Mouse (Mus musculus) erythroid progenitor cell, adult 5-6 weeks (primary cell): ENCODE results near the gene Rad51. TPM values are rescaled to one million over a fixed set of nuclear protein-coding genes. Genes with fewer than 3 reads are reported as not detected.
A peak's percentile ranks its signal among the peaks of the same experiment; 100 is the strongest.

Experiments used
- ATAC-seq: replicated peaks from 2 replicates; pipeline ENCODE4 v1.8.0; 2016; ENCODE audit warnings: moderate number of reproducible peaks, mild to moderate bottlenecking, moderate TSS enrichment, inconsistent platforms; ENCODE audit not compliant: poor library complexity, low FRiP score, severe bottlenecking
- total RNA-seq, 2 experiments: library from RNA; stranded (forward) in 1 of 2; stranded (reverse) in 1 of 2; fragments of 150-400 nt in 1 of 2; fragments of 186-747, 209-891 nt in 1 of 2; gene quantifications; 2 replicates each; pipeline versions ENCODE4 v1.2.3 to v1.2.4; 2015 to 2017; ENCODE audit warnings: low replicate concordance in 2 of 2

Rad51 gene
- total RNA-seq, 2 experiments from 2014 or later: 23.8 to 66.7 TPM

DNA sequence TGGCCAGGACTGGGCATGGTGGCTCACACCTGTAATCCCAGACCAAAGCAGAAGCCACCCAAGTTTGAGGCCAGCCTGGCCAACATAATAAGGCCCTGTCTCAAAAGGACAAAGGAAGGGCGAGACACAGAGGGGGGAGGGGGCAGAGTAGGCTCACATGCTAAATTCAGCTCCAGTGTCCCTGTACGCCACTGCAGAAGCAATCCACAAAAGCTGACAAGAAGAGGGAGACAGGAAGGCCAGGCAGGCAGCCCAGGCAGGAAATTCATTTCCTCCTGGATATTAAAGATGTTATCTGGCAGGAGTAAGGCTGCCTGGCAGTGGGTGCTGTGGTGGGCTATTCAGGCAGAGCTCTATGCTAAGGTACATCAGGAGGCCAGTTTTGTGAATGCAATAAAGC lies 48.7 kb downstream of the Rad51 start:
- ATAC-seq: no peak

DNA sequence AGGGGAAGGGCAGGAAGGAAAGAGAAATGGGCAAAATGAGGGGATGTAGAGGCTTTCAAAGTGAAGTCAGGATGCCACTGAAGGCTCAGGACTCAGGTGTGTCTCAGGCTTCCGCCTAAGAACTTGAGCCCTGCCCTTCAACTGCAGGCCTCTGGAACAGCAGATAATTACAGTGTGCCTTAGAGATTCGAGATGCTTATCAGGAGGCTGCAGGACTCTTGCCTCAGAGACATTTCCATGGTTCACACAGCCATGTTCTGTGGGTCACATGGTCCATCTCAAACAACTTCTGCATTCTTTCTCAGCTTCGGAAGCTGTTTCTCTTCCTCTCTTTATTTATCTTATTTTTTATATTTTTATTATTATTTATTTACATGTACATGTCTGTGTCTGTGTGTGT lies 50.5 kb downstream of the Rad51 start:
- ATAC-seq: no peak

DNA sequence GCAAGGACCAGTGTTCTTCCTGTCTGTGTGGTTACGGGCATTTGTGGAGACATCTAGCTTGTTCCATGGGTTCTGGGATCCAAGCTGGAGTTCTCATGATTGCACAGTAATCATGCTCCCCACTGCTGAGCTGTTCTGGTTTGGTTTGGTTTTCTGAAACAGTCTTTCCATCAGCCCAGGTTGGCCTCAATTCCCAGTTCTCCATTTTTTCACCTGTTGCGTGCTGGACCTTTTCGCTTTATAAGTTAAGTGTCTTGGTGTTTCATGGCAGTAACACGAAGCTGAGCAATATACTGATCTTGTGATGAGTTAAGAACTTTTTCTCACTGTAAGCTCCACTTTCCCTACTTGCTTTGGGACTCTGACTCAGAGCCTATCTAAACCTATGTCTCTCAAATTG lies 51.4 kb downstream of the Rad51 start:
- no peak for ATAC-seq

DNA sequence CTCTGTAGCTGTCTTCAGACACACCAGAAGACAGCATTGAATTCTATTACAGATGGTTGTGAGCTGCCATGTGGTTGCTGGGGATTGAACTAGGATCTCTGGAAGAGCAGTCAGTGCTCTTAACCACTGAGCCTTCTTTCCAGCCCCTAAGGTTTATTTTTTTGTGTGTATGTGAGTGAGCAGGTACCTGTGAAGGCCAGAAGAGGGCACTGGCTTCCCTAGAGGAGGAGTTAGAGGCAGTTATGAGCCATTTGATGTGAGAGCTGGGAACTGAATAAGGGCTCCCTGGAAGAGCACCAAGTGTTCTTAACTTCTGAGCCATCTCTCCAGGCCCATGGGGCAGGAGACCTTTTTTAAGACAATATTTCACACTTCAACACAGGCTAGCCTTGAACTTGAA lies 52.8 kb downstream of the Rad51 start:
- ATAC-seq: no peak

DNA sequence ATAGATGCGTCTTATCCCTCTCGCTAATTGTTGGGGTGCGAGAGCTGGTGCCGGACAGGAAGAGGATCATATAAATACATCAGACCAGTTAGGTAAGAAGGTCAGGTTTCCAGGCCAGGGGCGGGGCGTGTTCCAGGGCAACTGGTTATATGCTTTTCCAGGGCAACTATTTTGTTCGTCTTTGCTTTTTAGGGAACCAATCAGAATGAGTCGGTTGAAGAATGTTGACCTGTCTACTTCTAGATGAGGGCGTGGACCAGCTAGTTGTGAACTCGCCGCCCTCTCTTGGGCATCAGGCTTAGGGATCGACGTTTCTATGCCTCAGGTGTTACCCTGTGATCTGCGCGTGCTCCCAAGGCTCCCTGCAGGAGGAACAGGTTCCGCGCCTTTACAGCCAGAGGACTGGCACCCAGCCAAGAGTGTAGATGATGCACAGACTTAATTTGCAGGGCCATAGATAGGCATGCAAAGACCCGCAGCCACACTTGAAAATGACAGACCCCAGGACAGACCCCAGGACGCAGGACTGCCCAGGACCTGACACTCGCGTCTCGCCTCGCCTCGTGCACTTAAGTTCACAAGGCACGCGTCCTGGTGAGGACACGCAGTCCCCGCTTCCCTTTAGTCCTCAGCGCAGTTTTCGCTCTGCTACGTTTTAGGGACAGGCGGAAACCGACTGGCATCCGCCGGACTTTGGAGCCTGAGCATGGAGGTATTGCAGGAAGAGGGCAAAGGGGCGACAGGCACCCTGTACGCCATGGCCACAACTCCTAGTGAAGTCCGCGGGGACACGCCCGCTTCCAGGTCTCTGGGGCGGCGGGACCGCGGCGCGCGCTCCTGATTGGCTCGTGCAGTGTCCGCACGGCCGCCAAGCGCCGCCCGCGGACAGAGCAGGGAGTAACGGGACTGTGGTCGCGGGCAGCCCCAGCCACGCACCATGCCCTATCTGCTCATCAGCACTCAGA lies 54.6 kb downstream of the Rad51 start, which contains the start of gene Gchfr:
Gchfr (plus strand) TSS at position 873 of the 965 bp plus-strand sequence.
- peak; percentile 91 for ATAC-seq

DNA sequence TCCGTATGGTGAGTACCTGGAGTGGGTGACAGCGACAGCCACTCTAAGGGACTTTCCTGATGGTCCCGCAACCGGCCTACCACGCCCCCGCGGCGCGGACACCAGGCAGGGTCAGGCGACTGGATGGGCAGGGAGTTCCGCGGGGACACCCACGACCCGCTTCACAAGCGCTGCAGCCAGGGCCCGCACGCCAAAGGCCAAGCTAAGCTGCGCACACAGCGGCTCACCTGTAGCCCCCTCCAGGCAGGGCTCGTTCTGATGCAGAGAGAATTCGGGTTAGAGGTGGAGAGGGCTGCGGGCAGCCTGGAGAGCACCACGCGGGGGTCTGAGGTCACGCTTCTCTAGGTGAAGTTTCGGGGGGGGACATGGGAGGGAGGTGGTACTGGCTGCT lies 55.3 kb downstream of the Rad51 start:
- ATAC-seq: peak; percentile 25

DNA sequence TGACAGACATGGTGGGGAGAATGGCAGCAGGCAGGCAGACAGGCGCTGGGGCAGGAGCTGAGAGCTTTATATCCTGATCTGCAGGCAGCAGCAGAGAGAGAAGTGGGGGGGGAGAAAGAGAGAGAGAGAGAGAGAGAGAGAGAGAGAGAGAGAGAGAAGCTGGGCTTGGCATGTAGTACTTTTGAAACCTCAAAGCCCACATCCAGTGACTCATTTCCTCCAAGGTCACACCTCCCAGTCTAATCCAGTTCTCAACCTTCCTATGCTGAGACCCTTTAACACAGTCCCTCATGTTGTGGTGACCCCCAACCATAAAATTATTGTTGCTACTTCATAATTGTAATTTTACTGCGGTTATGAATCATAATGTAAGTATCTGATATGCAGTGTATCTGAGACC lies 57.7 kb downstream of the Rad51 start:
- ATAC-seq: no peak

DNA sequence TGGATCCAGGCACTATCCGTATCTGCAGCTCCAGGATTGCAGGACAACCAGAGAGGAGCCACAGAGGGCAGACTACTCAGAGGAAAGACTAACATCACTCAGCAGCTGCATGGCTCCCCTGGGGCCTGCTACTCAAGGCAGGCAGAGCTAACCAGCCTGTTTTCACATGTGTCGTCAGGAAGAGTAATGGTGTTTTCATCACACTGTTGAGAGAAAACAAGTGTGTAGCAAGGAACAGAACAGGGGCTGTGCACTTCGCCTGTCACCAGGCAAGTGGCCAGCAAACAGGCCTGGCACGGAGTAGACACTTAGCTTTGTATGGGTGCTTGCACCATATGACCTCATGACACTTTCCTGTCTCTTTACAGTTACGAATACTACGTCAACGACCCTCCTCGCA lies 59.0 kb downstream of the Rad51 start:
- no peak for ATAC-seq

DNA sequence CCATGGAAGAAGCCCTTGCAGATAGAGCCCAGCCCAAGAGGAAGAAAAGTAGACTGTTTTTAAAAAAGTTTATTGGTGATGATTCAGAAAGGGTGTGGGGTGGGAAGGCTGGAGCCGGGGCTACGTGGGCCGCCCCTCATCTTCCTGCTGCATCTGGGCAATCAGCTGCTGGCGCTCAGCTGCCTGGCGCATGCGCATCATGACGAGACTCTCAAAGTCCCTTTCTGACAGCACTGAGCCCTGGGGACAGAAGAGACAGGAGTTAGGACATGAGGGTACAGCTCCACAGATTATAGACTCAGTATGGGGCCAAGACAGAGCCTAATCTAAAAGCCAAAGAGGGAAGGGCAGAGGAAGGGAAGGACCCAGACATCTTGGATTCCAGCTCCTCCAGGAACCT lies 59.9 kb downstream of the Rad51 start:
- ATAC-seq: no peak

DNA sequence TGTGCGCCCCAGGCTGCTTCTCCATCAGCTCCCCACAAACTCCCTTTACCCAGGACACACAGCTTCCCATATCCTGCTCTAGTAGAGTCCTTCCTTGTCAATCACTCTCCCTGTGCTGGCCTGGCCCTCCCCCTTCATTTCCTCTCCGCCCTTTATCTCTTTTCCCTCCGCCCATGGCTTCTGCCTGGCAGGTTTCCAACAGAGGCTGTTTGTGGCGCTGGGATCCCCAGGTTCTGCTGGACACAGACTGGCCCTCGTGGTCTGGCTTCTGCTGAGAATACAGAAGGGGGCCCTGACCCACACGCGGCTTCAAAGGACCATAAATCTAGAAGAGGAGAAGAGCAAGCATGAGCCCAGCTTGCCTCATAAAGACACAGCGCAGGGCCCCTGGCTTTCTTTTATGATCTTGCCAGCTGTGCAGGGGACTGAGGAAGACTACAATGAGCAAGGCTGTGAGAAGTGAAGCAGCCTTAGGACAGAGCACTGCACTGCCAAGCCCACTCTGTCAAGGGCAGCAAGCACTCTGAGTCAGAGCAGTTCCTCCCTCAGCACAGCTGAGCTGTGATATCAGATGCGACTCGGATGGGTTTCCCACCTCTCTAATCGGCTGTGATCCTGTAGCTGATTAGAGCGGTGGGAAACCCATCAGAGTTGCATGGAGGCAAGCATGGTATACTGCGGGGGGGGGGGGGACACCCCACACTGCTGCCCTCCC lies 60.4 kb downstream of the Rad51 start:
- ATAC-seq: peak; percentile 67

DNA sequence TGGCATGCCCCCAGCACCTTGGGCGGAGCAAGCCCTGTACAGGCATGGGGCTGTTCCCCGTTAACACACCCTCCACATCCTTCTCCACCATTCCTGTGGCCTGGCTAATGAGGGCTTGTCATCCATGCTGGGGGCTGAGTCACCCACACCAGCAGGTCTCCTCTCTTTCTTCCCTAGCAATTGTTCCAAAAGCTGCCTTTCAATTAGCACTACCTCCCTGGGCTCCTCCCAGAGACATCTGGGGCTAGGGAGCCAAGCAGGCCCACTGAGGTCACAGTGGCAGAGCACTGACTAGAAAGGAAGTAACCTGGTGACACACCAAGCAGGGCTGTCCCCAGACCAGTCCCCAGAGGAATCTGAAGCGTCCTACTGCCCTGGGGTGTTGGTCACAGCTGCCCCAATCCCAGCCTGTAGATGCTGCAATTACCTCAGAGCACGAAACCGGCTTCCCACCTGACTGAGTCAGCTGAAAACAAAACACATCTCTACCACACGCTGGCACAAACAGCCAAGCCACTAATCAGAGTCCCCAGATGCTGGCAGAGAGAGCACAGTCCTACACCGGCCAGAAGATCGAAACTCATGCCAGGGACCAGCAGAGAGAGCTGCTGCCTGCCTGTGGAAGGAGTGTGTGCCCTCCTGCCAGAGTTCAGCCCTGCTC lies 61.5 kb downstream of the Rad51 start, which contains the start of gene Gm14137:
Gm14137 (plus strand) TSS at position 519 of the 661 bp plus-strand sequence.
- ATAC-seq: no peak

DNA sequence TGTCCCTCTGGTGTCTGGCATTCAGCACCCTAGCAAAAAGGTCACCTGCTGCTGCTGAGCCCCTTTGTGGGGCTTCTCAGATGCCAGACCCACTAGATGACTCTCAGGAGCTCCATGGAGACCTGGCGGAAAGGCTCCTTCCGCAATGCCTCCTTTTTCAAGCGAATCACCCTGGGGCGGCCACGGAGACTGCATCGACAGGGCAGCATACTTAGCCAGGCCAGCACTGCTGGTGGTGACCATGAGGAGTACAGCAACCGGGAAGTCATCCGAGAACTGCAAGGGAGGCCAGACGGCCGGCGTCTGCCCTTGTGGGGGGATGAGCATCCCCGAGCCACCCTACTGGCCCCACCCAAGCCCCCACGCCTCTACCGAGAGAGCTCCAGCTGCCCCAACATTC lies 62.3 kb downstream of the Rad51 start:
- no peak for ATAC-seq

DNA sequence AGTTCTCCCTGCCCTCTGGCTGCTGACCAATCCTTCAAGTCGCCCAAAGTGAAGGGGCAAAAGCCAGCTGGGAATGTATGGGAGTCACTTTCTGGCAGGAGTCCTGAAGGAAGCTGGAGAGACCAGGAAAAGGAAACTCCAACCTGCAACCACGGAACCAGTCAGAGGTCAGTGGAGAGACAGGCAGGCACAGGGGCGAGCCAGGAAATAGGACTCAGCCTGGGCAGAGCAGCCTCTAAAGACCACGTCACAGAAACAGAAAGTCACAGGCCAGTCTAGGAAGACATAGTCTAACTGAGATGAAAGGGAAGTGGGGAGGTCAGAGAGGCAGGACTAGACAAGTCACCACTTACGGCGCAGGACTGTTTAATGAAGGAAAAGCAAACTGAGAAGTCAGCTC lies 63.0 kb downstream of the Rad51 start:
- no peak for ATAC-seq

DNA sequence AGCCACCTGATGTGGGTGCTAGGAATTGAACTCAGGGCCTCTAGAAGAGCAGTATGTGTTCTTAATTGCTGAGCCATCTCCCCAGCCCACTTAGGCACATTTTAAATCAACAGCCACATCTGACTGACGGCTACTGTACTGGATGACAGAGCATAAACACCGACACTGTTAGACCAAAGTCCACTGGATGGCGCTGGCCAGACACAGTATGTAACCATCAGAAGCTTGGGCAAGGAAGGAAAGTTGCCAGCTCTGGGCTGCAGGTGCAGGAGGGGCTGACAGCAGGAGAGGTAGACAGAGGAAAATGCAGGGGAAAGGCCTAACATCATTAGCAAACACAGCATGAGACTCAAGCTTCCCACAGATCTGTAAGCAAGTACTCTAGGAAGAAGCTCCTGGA lies 64.2 kb downstream of the Rad51 start:
- ATAC-seq: no peak

DNA sequence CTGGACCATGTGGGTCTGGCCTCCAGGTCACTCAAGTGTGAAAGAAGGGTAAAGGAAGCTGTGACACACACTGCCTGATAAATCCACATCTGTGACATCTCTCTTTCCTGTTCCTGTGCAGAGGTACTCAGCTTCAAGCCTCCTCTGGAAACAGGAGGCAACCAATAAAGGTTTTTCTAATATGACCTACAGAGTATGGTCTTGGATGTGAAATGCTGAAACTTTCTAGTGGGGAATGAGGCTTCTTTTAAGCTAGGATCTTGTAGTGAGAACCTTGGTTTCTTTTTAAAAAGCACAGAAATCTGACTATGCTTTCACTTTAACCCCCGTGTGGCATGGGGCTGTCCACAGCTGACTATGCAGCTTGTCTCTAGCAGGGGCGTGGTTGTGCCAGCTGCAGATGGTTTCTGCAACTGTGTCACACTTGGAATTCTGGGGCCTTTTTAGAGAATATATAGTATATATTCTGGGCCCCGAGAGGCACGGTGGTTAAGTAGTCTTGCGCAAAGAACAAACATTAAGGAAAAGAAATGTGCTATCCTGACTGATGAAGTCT lies 64.9 kb downstream of the Rad51 start:
- no peak for ATAC-seq

DNA sequence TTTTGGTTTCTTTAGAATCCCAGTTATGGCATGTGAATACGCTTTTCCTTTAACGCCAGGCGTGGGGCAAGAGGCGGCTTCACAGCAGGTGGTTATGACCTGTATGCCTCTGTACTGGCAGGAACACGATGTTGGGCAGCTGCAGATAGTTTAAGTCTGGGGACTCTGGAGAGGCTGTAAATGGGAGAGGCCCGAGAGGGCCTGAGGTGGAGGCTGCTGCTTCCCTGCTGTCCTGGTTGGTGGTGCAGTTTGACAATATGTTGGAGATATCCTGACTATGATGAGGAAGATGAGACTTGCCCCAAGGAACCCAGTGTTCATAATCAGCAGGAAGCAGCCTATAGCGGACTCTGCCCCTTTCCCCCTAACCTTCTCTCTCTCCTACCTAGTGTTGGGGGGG lies 70.3 kb downstream of the Rad51 start:
- ATAC-seq: no peak

DNA sequence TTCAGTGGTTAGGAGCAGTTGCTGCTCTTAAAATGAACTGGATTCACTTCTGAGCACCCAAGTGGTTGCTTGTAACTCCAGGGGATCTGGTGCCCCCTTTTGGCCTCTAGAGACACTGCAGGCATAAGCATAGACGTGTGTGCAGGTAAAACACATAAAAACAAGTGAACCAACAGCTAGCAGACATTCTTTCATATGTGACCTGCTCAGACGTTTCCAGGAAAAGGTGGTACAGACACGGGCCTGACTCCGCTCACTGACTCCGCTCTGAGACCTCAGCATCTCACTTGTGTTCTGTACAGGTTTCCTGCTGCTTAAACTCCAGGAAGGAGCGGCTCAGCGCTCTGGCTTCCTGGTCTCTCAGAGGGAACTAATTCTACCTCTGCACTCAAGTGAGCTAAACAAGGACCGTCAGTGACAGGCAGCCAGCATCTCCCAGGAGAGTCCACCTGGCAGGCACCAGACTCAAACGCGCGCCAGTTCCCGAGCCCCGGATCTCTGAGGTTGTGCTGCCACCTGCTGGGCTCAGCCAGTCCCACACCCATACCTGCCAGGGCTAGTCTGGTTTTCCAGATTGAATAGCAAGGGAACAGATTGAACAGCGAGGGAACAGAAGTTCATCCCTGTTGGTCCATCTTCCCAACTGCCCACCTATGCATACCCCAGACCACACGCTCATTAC lies 76.6 kb downstream of the Rad51 start:
- peak; percentile 97 for ATAC-seq

DNA sequence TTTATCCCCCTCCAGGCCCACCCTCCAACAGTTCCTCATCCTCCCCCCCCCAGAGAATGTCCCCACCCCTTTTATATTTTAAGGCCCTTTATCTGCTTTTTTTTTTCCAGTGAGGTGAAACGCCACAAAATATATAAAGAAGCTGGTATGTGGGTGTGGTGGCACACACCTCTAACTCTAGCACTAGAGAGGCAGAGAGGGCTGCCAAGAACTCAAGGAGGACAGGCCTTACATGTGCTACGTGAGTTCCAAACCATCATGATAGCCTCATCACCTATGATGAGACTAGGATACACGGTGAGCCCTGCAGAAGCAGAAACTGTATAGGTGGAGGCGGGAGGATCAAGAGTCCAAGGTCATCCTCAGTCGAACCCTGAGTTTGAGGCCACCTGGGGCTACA lies 78.4 kb downstream of the Rad51 start:
- no peak for ATAC-seq

DNA sequence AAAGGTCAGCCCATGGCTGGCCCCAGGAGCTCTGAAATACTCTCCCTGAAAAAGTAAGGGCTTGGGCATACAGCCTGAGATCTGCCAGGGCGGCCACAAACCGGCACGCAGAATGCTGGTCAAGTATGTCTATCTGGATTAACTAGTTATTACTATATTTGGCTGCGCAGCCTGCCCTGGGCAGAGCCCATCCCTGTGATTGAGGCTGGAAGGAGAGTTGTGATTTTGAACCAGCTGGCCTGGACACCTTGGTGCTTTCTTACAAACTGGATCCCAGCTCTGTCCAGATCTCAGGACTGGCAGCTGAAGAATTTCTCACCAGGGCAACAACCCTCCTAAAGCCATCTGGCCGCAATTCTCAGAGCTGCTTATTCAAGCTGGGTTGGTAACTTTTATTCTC lies 81.5 kb downstream of the Rad51 start:
- ATAC-seq: no peak
